Mouse (Mus musculus) induced T-regulatory cell, adult 2 months (primary cell): Measurements from ENCODE around the gene Rassf2.

Experiments used
- DNase-seq: peaks from one replicate; pipeline ENCODE4 v3.0.0-alpha.2; 2012; ENCODE audit warnings: low read depth

Gene Rassf2

GRCm38 (mm10) chr2:132005445-132005844 is 24.6 kb downstream of the Rassf2 start:
- no peak for DNase-seq

DNA sequence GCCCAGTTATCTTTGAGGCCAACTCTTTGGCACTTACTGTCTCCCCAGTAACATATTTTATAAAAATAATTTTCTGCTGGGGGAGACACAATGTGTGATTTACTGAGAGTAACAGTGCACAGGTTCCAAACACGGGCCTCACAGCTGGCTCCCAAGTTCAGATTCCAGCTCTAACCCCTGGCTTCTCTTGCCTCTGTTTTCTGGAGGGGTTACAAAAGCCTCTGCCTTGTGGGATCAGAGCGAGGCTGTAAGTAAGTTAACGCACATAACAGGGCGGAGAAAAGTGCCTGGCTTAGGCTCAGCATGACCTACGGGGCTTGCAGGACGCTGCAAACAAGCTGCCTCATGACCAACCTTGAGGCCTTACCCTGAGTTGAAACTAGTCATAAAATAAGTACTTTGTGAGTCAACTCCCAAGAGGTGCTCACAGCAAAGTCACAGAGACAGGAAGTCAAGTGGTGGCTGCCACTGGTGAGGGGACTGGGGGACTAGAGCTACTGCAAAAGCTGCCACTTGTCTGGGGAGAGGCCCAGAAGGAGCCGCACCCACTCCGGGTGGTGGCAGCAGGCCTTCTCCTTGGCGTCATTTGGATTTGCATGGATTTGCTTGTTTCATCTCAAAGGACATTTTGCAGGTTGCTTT is 25.4 kb downstream of the Rassf2 start:
- DNase-seq: peak; percentile 75

GRCm38 (mm10) chr2:132003916-132004315 is 26.1 kb downstream of the Rassf2 start:
- no peak for DNase-seq

DNA sequence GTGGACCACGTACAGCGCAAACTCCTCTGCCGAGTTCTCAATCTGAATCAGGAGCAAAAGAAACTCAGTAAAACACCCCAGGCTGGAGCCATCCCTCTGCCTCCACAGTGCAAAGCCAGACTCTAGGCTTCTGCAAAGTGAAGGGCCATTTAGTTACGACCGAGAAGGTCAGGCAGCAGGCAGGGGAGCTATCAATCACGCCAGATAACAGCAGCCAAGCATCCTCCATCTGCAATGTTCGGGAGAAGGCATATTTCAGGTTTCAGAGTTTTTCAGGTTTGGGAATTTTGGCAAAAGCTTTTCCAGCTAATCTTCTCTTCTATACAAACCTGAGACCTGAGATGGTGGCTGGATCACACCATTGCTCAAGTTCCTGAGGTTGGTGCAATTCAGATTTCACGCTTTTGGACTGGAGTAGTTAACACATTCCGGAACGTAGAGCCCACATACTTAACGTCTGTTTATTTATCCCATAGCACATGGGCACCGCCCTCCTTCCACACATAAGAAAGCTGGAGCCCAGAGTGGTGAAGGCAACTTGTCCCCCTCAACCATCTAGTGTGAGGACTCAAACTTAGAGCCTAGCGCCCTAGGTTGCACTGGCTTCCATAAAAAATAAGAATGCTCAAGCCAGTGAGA is 28.2 kb downstream of the Rassf2 start:
- no peak for DNase-seq

DNA sequence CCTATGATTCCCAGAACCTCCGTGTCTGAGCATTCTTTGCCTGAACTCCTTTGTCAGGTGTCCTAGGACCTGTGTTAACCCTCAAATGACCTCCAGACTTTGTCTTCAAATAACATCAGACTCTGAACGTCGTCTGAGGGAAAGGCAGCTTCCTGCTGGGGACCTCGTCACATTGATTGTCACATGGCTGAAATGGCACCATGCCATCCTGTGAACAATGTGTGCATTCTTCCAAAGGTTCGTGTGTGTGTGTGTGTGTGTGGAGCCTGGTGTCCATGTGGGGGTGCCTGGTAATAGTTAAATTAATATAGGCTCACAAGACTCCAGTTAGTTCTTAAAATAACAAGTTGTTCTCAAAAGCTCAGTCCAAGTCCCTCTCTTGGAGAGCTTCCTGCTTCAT is 32.7 kb downstream of the Rassf2 start:
- DNase-seq: no peak

- DNase-seq: no peak
Observed at GRCm38 (mm10) chr2:131996369-131996768, 33.7 kb downstream of the Rassf2 start.

DNA sequence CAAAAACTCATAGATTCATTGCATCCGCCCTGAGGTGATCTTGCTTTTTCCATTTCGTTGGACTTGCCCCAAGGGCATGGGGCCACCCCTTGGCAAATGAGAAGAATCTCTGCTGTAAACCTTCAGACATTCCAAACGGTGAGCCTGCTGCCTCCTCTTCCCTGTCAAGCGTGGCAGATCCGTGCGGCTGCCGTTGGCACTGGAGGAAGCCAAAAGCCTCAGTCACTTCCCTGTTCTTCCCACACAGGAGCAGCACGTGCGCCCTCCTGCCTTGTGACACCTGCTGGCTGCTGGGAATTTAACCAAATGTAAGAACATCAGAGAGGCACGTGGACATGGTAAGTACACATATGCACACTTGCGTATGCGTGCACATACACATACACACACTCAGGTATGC is 34.3 kb downstream of the Rassf2 start:
- DNase-seq: no peak

DNA sequence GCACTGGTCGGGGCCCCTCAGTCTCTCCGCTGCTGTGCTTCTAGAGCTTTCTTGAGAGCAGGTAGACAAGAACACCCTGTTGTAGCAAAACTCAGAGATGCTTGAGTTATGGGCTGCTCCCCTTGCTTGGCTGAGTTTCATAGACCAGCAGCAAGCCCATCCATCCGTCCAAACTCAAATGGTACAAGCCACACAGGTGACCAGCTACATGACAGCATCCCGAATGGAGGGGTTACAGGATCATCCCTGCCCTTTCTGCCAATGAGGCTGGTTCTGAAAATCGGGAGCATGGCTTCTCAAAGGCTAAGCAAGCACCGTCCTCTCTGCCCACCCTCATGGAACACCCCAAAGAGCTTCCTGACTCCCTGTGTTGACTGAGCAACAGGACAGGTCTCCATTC is 35.1 kb downstream of the Rassf2 start:
- DNase-seq: no peak

DNA sequence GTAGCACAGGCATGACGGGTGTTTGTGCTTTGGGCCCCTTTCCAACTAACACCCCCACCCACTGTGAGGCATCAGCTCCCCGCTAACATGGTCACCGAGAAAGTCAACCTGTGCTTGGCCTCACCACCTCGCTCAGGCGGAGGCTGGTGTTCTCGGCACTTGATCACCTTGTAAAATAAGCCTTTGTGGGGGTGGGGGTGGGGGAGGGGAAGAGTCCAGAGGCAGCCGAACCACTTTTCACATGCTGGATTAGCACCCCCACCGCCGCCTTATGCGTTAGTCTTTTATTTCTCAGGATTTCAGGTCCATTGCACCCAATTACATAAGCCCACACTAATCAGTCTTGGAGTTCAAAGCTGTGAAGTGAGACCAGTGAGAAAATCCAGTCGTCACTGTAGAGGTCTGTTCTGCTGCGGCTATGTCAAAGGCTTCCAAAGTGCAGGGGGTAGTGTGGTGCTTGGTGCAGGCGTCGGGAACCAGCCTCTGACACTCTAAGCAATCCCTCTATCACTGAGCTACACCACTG is 36.4 kb downstream of the Rassf2 start:
- no peak for DNase-seq

DNA sequence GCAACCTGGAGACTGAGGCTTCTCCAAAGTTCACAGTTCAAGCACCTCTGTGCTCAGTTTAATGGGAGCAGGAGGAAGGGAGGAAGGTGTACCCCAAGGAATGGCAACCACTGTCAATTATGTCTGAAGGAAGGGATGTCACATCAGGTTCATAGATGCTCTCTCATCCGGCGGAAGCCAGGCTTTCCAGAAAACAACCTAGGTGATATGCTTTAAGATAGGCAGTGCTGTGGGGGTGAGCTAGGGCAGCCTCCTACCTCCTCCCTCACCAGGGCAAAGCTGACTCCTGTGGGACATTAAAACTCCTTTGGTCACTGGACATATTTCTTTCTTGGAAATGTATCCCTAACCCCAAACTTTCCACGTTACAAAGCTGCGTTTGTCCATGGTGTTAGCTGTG is 36.9 kb downstream of the Rassf2 start:
- peak; percentile 47 for DNase-seq

GRCm38 (mm10) chr2:131992487-131992886 is 37.6 kb downstream of the Rassf2 start:
- DNase-seq: no peak

DNA sequence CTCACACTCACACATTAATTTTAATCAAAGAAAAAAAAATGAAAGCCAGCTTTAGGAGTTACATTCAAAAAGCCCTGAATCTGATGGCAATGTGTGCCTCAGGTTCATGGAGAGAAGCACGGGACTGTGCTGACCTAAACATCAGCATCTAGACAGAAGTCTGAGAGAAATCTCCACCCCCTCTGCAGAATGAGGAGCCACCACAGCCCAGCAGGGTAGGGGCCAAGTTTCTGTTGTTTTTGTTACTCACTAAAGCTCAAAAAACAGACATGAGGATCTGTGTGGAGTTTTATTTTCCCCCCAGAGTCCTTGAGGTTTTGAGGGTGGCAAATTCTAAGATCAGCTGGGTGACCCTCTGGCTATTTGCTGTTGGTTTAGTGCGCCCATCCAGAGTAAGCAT is 41.5 kb downstream of the Rassf2 start:
- DNase-seq: no peak

DNA sequence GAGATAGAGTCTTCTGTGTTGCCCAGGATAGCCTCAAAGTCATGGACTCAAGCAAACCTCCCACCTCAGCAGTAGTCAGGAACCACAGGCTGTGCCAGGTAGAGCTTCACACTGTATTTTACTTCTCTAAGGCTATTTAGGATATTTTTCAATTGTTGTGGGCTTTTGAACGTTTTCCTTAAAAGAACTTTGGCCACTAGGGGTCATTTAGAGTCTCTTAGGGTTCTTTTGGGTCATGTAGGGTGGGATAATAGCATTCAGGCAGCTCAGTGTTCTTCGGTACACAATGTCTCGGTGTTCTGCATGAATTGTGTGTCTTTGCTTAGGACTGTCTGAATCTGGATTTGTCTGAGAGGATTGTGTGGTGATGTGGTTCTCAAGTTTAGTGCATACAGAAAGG is 42.1 kb downstream of the Rassf2 start:
- peak; percentile 37 for DNase-seq

DNA sequence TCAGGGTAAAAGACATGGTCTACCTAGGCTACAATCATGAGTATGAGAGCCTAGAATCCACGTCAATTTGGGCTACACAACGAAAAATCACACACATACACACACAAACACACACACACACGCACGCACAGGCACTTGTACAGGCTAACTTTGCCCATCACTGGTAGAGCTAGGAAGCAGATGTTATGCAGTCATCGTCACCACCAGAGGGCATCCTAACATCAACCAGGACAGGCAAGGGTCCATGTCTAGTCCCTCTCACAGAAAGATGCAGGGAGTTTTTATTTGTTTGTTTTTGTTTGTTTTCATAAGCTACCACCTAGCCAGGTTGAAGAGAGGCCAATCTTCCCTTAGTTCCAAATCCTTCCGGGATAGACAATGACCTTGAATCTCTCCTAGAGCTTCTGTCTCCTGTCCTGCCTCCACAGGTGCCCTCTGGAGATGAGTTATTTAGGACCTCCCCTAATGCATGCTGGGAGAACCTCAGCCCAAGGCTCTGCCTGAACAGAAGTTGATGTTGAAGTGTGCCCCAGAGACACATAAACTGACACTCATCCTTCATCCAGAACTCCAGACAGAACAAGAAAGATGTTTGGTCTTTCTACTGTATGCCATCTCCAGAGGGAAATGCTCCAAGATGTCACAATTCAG is 47.4 kb downstream of the Rassf2 start:
- DNase-seq: peak; percentile 87

DNA sequence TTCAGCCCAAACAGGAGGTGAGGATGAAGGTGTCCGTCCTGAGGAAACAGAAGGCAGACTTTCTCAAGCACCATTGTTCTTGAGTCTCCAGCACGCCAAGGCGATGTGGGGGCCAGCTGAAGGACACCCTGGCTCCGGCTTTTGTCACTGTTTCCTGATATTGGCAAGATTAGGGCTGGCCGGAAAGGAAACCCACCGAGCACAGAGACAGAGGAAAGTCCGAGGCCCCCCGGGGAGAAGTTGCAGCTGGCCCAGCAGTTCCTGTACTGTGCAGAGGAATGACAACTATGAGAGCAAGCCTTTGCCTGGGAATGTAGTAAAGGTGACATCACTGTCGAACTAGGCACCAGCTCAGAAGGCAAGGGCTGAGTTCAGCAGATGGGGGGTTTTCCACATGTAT is 49.2 kb downstream of the Rassf2 start:
- DNase-seq: no peak

GRCm38 (mm10) chr2:131976663-131977062 is 53.4 kb downstream of the Rassf2 start:
- no peak for DNase-seq

DNA sequence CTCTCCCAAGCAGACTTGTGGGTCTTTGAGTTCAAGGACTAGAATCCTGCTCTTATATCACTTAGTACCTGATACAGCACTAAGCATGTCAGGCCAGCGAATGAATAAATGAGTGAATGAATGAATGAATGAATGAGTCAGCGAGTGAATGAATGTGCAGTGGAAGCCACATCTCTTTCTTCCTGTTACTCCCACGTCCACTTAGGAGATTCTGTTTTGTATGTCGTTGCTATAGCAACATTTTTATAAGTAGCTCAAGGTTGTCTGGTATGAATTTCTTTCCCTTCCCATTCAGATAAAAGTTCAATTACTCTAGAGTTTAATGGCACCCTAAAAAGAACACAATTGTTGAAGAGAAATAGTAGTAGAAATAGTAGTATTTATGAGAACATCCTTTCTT is 59.0 kb downstream of the Rassf2 start:
- DNase-seq: no peak

GRCm38 (mm10) chr2:131970597-131970996 is 59.5 kb downstream of the Rassf2 start:
- no peak for DNase-seq

GRCm38 (mm10) chr2:131961671-131962070 is 68.4 kb downstream of the Rassf2 start:
- DNase-seq: no peak

DNA sequence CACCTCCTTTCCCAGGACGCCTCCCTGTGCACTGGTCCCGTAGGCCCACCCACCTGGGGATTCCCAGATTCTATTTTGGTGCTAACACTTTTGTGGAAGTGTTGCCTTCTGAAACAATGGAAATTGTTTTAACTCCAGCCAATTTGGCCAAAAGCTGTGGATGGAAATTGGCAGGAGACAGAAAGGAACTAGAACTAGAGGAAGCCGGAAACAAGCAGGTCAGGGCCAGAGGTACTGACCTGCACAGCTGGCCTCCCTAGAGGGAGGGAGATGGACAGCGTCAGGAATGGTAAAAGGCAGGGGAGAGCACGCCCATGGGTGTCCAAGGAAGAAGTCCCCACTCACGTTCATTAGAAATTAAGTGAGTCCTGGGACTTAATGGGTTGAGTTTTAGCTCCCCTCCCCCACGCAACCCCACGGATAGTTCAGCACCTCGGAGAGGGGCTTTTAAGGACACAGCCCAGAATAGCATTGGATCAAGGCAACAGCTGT is 72.3 kb downstream of the Rassf2 start:
- peak; percentile 24 for DNase-seq

DNA sequence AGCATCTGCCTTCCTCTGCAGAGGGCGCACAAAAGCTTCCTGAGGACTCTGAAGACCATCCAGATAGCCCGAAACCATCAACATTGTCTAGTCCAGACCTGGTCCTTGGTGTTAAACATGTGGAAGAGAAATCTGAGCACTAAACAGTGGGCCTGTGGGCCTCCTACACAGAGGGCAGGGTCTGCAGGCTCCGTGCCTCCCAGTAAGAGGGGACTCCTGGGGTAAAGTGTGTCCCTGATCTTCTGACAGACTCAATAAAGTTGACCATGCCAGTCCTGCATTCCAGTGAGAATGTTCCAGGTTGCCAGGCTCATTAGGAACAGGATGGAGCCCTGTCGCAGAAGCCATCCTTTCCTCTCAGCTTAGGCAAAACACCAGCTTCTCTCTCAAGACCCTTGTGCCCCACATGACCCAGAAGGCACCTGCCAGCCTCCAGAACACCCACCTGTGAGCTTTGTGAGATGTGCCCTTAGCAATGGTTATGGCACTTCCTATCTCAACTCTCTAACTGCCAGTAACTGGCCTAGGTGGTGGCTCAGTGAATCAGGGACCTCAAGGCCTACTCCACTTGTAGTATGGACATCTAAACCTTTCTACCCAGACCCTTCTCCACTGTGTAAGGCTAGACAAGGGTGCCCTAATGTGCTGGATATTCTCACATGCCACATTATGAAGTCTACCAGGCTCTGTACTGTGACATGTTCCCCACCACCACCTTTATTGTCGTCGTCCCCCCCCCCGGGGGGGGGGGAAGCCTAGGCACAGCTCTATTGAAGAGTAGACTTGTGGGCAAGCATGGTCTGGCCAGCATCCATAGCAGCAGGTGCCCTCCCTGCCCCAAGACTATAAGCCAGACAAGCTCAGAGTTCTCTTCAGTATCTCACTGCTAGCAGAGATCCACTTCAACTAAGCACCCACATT is 73.5 kb downstream of the Rassf2 start:
- no peak for DNase-seq

DNA sequence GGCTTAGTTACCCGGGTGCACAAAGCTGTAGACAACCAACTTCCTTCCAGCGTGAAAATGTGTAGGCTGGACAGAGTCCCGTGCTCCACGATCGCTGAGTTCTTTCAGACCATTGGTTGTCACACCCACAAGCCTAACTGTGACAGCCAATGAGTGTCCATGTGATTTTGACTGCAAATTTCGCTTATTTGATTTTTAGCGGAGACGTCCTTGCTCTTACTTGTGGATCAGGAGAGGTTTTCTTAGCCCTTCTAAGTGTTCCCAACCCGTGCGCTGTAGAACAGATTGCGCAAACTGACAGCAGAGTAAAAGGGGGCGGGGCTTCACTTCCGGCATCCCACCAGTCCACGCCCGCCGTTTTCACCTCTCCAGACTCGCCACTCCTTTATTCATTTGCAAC is 74.8 kb downstream of the Rassf2 start:
- DNase-seq: peak; percentile 58
